Mouse (Mus musculus): ENCODE measurements around the gene Btrc. TPM values are rescaled to one million over a fixed set of nuclear protein-coding genes. Genes with fewer than 3 reads are reported as not detected.
A peak's percentile ranks its signal among the peaks of the same experiment; 100 is the strongest.
"Not testable (repeated sequence)": the region's sequence is repeated elsewhere in the genome, so short reads cannot be mapped to it uniquely, and the experiment has no call there.

Btrc gene
- polyA plus RNA-seq, 1 experiment from 2014 or later, result 58.8 TPM

GRCm38 (mm10) chr19:45535929-45536328 is 172.4 kb downstream of the Btrc start:
- ATAC-seq (replicated peaks; ENCODE audit: low FRiP score) (no peak; the same call in 1 of the 2 replicates), DNase-seq (ENCODE audit: low spot score) (no peak)
- H3K9ac ChIP-seq (ENCODE audit: low read length), result no peak overlapping the region
- no peaks in the 10 kb centered on the region for H3K9me3 ChIP-seq (ENCODE audit: control insufficient read depth, low read length)
- H3K4me1 ChIP-seq (replicated peaks; ENCODE audit: control insufficient read depth, insufficient read depth, low read length), result peaks cover 5% of the 10 kb centered on the region; the same call in 1 of the 2 replicates
- H3K27ac ChIP-seq (ENCODE audit: low read depth, low read length), result no peak overlapping the region
- no peak overlapping the region for H3K4me3 ChIP-seq (ENCODE audit: low read depth, low read length)
- peaks cover 7% of the 10 kb centered on the region for H3K27me3 ChIP-seq (ENCODE audit: control insufficient read depth, insufficient read depth, low read length)
- 69% methylated on average over 6 of the region's 6 CpGs for WGBS
- no peaks in the 10 kb centered on the region for H3K36me3 ChIP-seq (ENCODE audit: control insufficient read depth, insufficient read depth, low read length)
- no peak overlapping the region for H3K4me2 ChIP-seq (ENCODE audit: low read depth, low read length, severe bottlenecking)

- H3K9ac ChIP-seq (ENCODE audit: low read length), result no peak overlapping the region
- no peak overlapping the region for H3K4me2 ChIP-seq (ENCODE audit: low read depth, low read length, severe bottlenecking)
- no peaks in the 10 kb centered on the region for H3K9me3 ChIP-seq (ENCODE audit: control insufficient read depth, low read length)
- DNase-seq (ENCODE audit: low spot score), result no peak
- H3K27me3 ChIP-seq (ENCODE audit: control insufficient read depth, insufficient read depth, low read length), result peaks cover 19% of the 10 kb centered on the region
- no peak for ATAC-seq (replicated peaks; ENCODE audit: low FRiP score)
- no peak overlapping the region for H3K4me3 ChIP-seq (ENCODE audit: low read depth, low read length)
- H3K27ac ChIP-seq (ENCODE audit: low read depth, low read length), result no peak overlapping the region
- peaks cover 12% of the 10 kb centered on the region; the same call in 1 of the 2 replicates for H3K4me1 ChIP-seq (replicated peaks; ENCODE audit: control insufficient read depth, insufficient read depth, low read length)
- 74% methylated on average over 1 of the region's 1 CpGs for WGBS
- no peaks in the 10 kb centered on the region for H3K36me3 ChIP-seq (ENCODE audit: control insufficient read depth, insufficient read depth, low read length)
Measured at GRCm38 (mm10) chr19:45537505-45537904, 174.0 kb downstream of the Btrc start.

GRCm38 (mm10) chr19:45540657-45541408 is 177.3 kb downstream of the Btrc start:
- Histone ChIP-seq H3K4me2 (ENCODE audit: low read depth, low read length, severe bottlenecking) (peak overlapping the region; percentile 74), H3K36me3 (ENCODE audit: control insufficient read depth, insufficient read depth, low read length) (no peaks in the 10 kb centered on the region), H3K4me1 (replicated peaks; ENCODE audit: control insufficient read depth, insufficient read depth, low read length) (peaks cover 13% of the 10 kb centered on the region; the same call in 1 of the 2 replicates), H3K9ac (ENCODE audit: low read length) (peak overlapping the region; percentile 53), H3K9me3 (ENCODE audit: control insufficient read depth, low read length) (no peaks in the 10 kb centered on the region), H3K27me3 (ENCODE audit: control insufficient read depth, insufficient read depth, low read length) (peaks cover 40% of the 10 kb centered on the region), H3K27ac (ENCODE audit: low read depth, low read length) (no peak overlapping the region), H3K4me3 (ENCODE audit: low read depth, low read length) (peak overlapping the region; percentile 37)
- WGBS, result 24% methylated on average over 8 of the region's 8 CpGs
- ATAC-seq (replicated peaks; ENCODE audit: low FRiP score) (no peak), DNase-seq (ENCODE audit: low spot score) (no peak)

DNA sequence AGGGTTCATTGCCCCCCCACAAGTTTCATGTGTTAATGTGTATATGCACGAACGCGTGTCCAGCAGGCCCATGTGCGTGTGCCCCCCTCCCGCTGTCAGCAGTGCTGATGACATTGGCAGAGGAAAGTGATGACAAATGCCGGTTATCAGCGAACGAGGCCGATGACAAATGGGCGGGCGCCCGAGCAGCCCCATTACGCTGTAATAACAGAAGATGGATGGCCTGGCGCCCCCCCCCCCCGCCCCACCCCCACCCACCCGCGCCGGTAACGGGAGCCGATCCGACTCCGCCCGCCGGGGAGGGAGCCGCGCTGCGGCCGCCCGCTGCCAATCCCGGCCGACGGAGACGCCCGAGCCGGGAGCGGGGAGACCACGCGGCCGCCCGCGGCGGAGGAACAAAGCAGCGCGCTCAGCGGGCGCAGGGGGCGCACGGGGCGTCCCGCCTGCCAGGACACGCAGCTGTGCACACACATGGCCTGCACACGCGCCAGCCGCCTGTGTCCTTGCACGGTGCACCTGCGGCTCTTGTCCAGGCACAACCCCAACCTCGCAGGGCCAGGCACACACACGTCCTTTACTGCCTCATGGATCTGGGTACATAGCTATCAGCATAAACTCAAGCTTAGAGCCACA is 178.0 kb downstream of the Btrc start:
- peaks cover 45% of the 10 kb centered on the region for H3K27me3 ChIP-seq (ENCODE audit: control insufficient read depth, insufficient read depth, low read length)
- ATAC-seq (replicated peaks; ENCODE audit: low FRiP score), result peak; percentile 58; the same call in 1 of the 2 replicates
- H3K9me3 ChIP-seq (ENCODE audit: control insufficient read depth, low read length), result no peaks in the 10 kb centered on the region
- H3K4me1 ChIP-seq (replicated peaks; ENCODE audit: control insufficient read depth, insufficient read depth, low read length), result peaks cover 13% of the 10 kb centered on the region; the same call in 1 of the 2 replicates
- peak overlapping the region; percentile 37 for H3K4me3 ChIP-seq (ENCODE audit: low read depth, low read length)
- peak; percentile 78 for DNase-seq (ENCODE audit: low spot score)
- WGBS, result 1% methylated on average over 47 of the region's 58 CpGs
- peak overlapping the region; percentile 74 for H3K4me2 ChIP-seq (ENCODE audit: low read depth, low read length, severe bottlenecking)
- peak overlapping the region; percentile 53 for H3K9ac ChIP-seq (ENCODE audit: low read length)
- no peak overlapping the region for H3K27ac ChIP-seq (ENCODE audit: low read depth, low read length)
- no peaks in the 10 kb centered on the region for H3K36me3 ChIP-seq (ENCODE audit: control insufficient read depth, insufficient read depth, low read length)

GRCm38 (mm10) chr19:45542061-45542460 is 178.5 kb downstream of the Btrc start:
- Histone ChIP-seq H3K27me3 (ENCODE audit: control insufficient read depth, insufficient read depth, low read length) (peaks cover 45% of the 10 kb centered on the region), H3K27ac (ENCODE audit: low read depth, low read length) (no peak overlapping the region), H3K4me3 (ENCODE audit: low read depth, low read length) (peak overlapping the region; percentile 37), H3K4me1 (replicated peaks; ENCODE audit: control insufficient read depth, insufficient read depth, low read length) (peaks cover 13% of the 10 kb centered on the region; the same call in 1 of the 2 replicates), H3K9me3 (ENCODE audit: control insufficient read depth, low read length) (no peaks in the 10 kb centered on the region), H3K36me3 (ENCODE audit: control insufficient read depth, insufficient read depth, low read length) (no peaks in the 10 kb centered on the region), H3K9ac (ENCODE audit: low read length) (peak overlapping the region; percentile 53), H3K4me2 (ENCODE audit: low read depth, low read length, severe bottlenecking) (peak overlapping the region; percentile 74)
- DNase-seq (ENCODE audit: low spot score) (no peak), ATAC-seq (replicated peaks; ENCODE audit: low FRiP score) (no peak)
- 12% methylated on average over 3 of the region's 3 CpGs for WGBS

GRCm38 (mm10) chr19:45544152-45544924 is 180.8 kb downstream of the Btrc start:
- Histone ChIP-seq H3K9me3 (ENCODE audit: control insufficient read depth, low read length) (no peaks in the 10 kb centered on the region), H3K9ac (ENCODE audit: low read length) (no peak overlapping the region; the same call in 1 of the 2 replicates), H3K4me1 (replicated peaks; ENCODE audit: control insufficient read depth, insufficient read depth, low read length) (peaks cover 13% of the 10 kb centered on the region; the same call in 1 of the 2 replicates), H3K27me3 (ENCODE audit: control insufficient read depth, insufficient read depth, low read length) (peaks cover 45% of the 10 kb centered on the region), H3K27ac (ENCODE audit: low read depth, low read length) (no peak overlapping the region), H3K36me3 (ENCODE audit: control insufficient read depth, insufficient read depth, low read length) (no peaks in the 10 kb centered on the region), H3K4me3 (ENCODE audit: low read depth, low read length) (peak overlapping the region; percentile 24), H3K4me2 (ENCODE audit: low read depth, low read length, severe bottlenecking) (peak overlapping the region; percentile 66)
- DNase-seq (ENCODE audit: low spot score) (no peak), ATAC-seq (replicated peaks; ENCODE audit: low FRiP score) (no peak)
- under 1% methylated on average over 22 of the region's 26 CpGs for WGBS

- WGBS, result under 1% methylated on average over 30 of the region's 30 CpGs
- Histone ChIP-seq H3K4me1 (replicated peaks; ENCODE audit: control insufficient read depth, insufficient read depth, low read length) (peaks cover 13% of the 10 kb centered on the region; the same call in 1 of the 2 replicates), H3K27ac (ENCODE audit: low read depth, low read length) (no peak overlapping the region), H3K27me3 (ENCODE audit: control insufficient read depth, insufficient read depth, low read length) (peaks cover 44% of the 10 kb centered on the region), H3K4me2 (ENCODE audit: low read depth, low read length, severe bottlenecking) (peak overlapping the region; percentile 66), H3K9me3 (ENCODE audit: control insufficient read depth, low read length) (no peaks in the 10 kb centered on the region), H3K36me3 (ENCODE audit: control insufficient read depth, insufficient read depth, low read length) (no peaks in the 10 kb centered on the region), H3K9ac (ENCODE audit: low read length) (no peak overlapping the region; the same call in 1 of the 2 replicates), H3K4me3 (ENCODE audit: low read depth, low read length) (peak overlapping the region; percentile 24)
- peak; percentile 91 for DNase-seq (ENCODE audit: low spot score)
- ATAC-seq (replicated peaks; ENCODE audit: low FRiP score), result peak; percentile 68
Measured at GRCm38 (mm10) chr19:45544925-45545321, 181.4 kb downstream of the Btrc start.

- not testable (repeated sequence) for DNase-seq (ENCODE audit: low spot score); H3K36me3 ChIP-seq (ENCODE audit: control insufficient read depth, insufficient read depth, low read length); H3K9ac ChIP-seq (ENCODE audit: low read length); H3K4me3 ChIP-seq (ENCODE audit: low read depth, low read length); H3K27ac ChIP-seq (ENCODE audit: low read depth, low read length); H3K4me1 ChIP-seq (replicated peaks; ENCODE audit: control insufficient read depth, insufficient read depth, low read length); H3K9me3 ChIP-seq (ENCODE audit: control insufficient read depth, low read length); H3K4me2 ChIP-seq (ENCODE audit: low read depth, low read length, severe bottlenecking)
- ATAC-seq (replicated peaks; ENCODE audit: low FRiP score), result 0 out of 2 replicates have a peak, but pooled peaks have one; percentile 49
- peaks cover 19% of the 10 kb centered on the region for H3K27me3 ChIP-seq (ENCODE audit: control insufficient read depth, insufficient read depth, low read length)
Measured at GRCm38 (mm10) chr19:45548196-45548595, 184.7 kb downstream of the Btrc start.

Measured in forebrain, embryonic 11.5 days (tissue).